Comparison of ENCODE assay signal across 21 mouse cellular contexts in genomic region chr8:86318531-86318930, GRCm38 (mm10).
"Had no signal": no experiment of that assay in that cellular context is flagged by ENCODE, and none has a peak within 500 bp of the region (broad histone marks: within the 10 kb centered on the region; RNA-seq: fewer than 3 reads in every experiment).

No protein-coding gene starts in this region.

- H3K4me1 ChIP-seq: lung, embryonic 15.5 days; midbrain, embryonic 12.5 days; neural tube, embryonic 13.5 days; stomach, embryonic 15.5 days had no signal

- H3K9me3 ChIP-seq: lung, embryonic 15.5 days; midbrain, embryonic 10.5 days; midbrain, embryonic 12.5 days; neural tube, embryonic 13.5 days; neural tube, embryonic 15.5 days; stomach, embryonic 15.5 days had no signal

- H3K9ac ChIP-seq: lung, embryonic 15.5 days; midbrain, embryonic 12.5 days; neural tube, embryonic 13.5 days; neural tube, embryonic 15.5 days; stomach, embryonic 15.5 days had no signal

- H3K27me3 ChIP-seq: lung, embryonic 15.5 days; midbrain, embryonic 12.5 days; neural tube, embryonic 13.5 days; neural tube, embryonic 15.5 days; stomach, embryonic 15.5 days had no signal

- H3K4me3 ChIP-seq: lung, embryonic 15.5 days; midbrain, embryonic 10.5 days; midbrain, embryonic 12.5 days; myocyte; neural tube, embryonic 13.5 days; neural tube, embryonic 15.5 days; stomach, embryonic 15.5 days had no signal

- DNase-seq: lung, adult 2 months; lung, postnatal 4 days; midbrain, embryonic 14.5 days; retina, postnatal 1 day; right cerebral cortex, adult 18-20 months; right cerebral cortex, postnatal 25 days; right cerebral cortex, postnatal 4 days; spleen, adult 18-20 months; thymus, adult 2 months; thymus, postnatal 25 days; thymus, postnatal 4 days had no signal

- H3K4me2 ChIP-seq: lung, embryonic 15.5 days; midbrain, embryonic 12.5 days; neural tube, embryonic 13.5 days; neural tube, embryonic 15.5 days; stomach, embryonic 15.5 days had no signal

- ATAC-seq: lung, postnatal 0 days; midbrain, embryonic 16.5 days had no signal

- H3K27ac ChIP-seq: lung, embryonic 15.5 days; midbrain, embryonic 10.5 days; midbrain, embryonic 12.5 days; neural tube, embryonic 13.5 days; neural tube, embryonic 15.5 days; stomach, embryonic 15.5 days; stomach, postnatal 0 days had no signal

- H3K36me3 ChIP-seq: lung, embryonic 15.5 days; midbrain, embryonic 10.5 days; midbrain, embryonic 12.5 days; neural tube, embryonic 13.5 days; neural tube, embryonic 15.5 days; stomach, embryonic 15.5 days had no signal
